Mouse (Mus musculus) lung, embryonic 14.5 days (tissue): Measurements from ENCODE around the gene Gata2. TPM values are rescaled to one million over a fixed set of nuclear protein-coding genes. Genes with fewer than 3 reads are reported as not detected.

ENCODE experiments used
- ATAC-seq: fragments of 200-750 bp; cut with Nextera tagmentation; 2 replicates; pipeline ENCODE4 v1.8.0; 2017; ENCODE audit warnings: mild to moderate bottlenecking, moderate TSS enrichment, moderate library complexity; ENCODE audit not compliant: insufficient read depth
- DNase-seq: peaks from one replicate; pipeline ENCODE4 v3.0.0-alpha.2; 2015
- H3K27ac ChIP-seq: fragments of 300-500 bp; sonication (generic); 2 replicates; pipeline ENCODE4 v1.5.1; 2014; ENCODE audit warnings: low read depth, mild to moderate bottlenecking, moderate library complexity
- H3K27me3 ChIP-seq: fragments of 300-500 bp; sonication (generic); 2 replicates; pipeline ENCODE4 v1.6.1; 2014; ENCODE audit warnings: low read length, control low read depth; ENCODE audit not compliant: insufficient read depth
- H3K36me3 ChIP-seq: fragments of 300-500 bp; sonication (generic); 2 replicates; pipeline ENCODE4 v1.6.1; 2014; ENCODE audit warnings: control low read depth; ENCODE audit not compliant: insufficient read depth
- H3K4me1 ChIP-seq: fragments of 300-500 bp; sonication (generic); 2 replicates; pipeline ENCODE4 v1.6.1; 2014; ENCODE audit warnings: antibody characterized with exemption, control low read depth; ENCODE audit not compliant: insufficient read depth
- H3K4me2 ChIP-seq: fragments of 300-500 bp; sonication (generic); 2 replicates; pipeline ENCODE4 v1.6.1; 2014; ENCODE audit warnings: mild to moderate bottlenecking
- H3K4me3 ChIP-seq: fragments of 300-500 bp; sonication (generic); 2 replicates; pipeline ENCODE4 v1.5.1; 2014; ENCODE audit warnings: low read depth, low read length
- H3K9ac ChIP-seq: fragments of 300-500 bp; sonication (generic); 2 replicates; pipeline ENCODE4 v1.6.1; 2014
- H3K9me3 ChIP-seq: fragments of 300-500 bp; sonication (generic); 2 replicates; pipeline ENCODE4 v1.6.1; 2016; ENCODE audit warnings: low read depth, low read length, control low read depth
- CTCF ChIP-seq: IDR thresholded peaks from 2 replicates; pipeline ENCODE4 v1.5.1; 2016; ENCODE audit warnings: antibody characterized with exemption, low read depth
- WGBS: fragments of 180-500 bp; shearing (Covaris S2); extraction: QIAGEN DNeasy Blood & Tissue Kit; methylation state at CpG from one replicate; pipeline ENCODE4 v1.1.7; 2014; 5-methylcytosine and 5-hydroxymethylcytosine counted together
- polyA plus RNA-seq: library from polyadenylated mRNA; unstranded; fragments of >200 nt; fragmentation: Nextera tagmentation; extraction: Ambion mirVana; gene quantifications from 2 replicates; pipeline ENCODE4 v1.2.1, GENCODE M21; 2014

The Gata2 gene
- polyA plus RNA-seq, 1 experiment from 2014 or later = 14.6 TPM

- no peaks in the 10 kb centered on the region for H3K9me3 ChIP-seq
- H3K27ac ChIP-seq = no peak overlapping the region
- H3K9ac ChIP-seq = no peak overlapping the region
- no peaks in the 10 kb centered on the region for H3K36me3 ChIP-seq
- no peak overlapping the region for H3K4me2 ChIP-seq
- 69% methylated on average over 5 of the region's 5 CpGs for WGBS
- ATAC-seq = no peak
- no peak overlapping the region for H3K4me3 ChIP-seq
- no peak for TF ChIP-seq CTCF
- H3K4me1 ChIP-seq = no peaks in the 10 kb centered on the region
- no peaks in the 10 kb centered on the region for H3K27me3 ChIP-seq
- no peak for DNase-seq
Observed at GRCm38 (mm10) chr6:88158790-88159189, 34.9 kb upstream of the Gata2 start.

GRCm38 (mm10) chr6:88166054-88166453, 27.6 kb upstream of the Gata2 start:
- H3K4me1 ChIP-seq = no peaks in the 10 kb centered on the region
- no peak overlapping the region for H3K27ac ChIP-seq
- H3K4me2 ChIP-seq = no peak overlapping the region
- H3K4me3 ChIP-seq = no peak overlapping the region
- 94% methylated on average over 9 of the region's 9 CpGs for WGBS
- no peak for ATAC-seq
- H3K36me3 ChIP-seq = no peaks in the 10 kb centered on the region
- no peak for TF ChIP-seq CTCF
- no peak overlapping the region for H3K9ac ChIP-seq
- H3K9me3 ChIP-seq = no peaks in the 10 kb centered on the region
- H3K27me3 ChIP-seq = no peaks in the 10 kb centered on the region
- no peak for DNase-seq

GRCm38 (mm10) chr6:88174191-88174590, 19.5 kb upstream of the Gata2 start:
- TF ChIP-seq CTCF = no peak
- DNase-seq (no peak), ATAC-seq (no peak)
- Histone ChIP-seq H3K4me1 (no peaks in the 10 kb centered on the region), H3K4me2 (no peak overlapping the region), H3K4me3 (no peak overlapping the region), H3K9ac (no peak overlapping the region), H3K36me3 (no peaks in the 10 kb centered on the region), H3K27ac (no peak overlapping the region), H3K9me3 (no peaks in the 10 kb centered on the region), H3K27me3 (no peaks in the 10 kb centered on the region)
- 86% methylated on average over 3 of the region's 3 CpGs for WGBS

- Histone ChIP-seq H3K4me2 (no peak overlapping the region), H3K4me1 (no peaks in the 10 kb centered on the region), H3K4me3 (no peak overlapping the region), H3K9ac (no peak overlapping the region), H3K9me3 (no peaks in the 10 kb centered on the region), H3K27me3 (no peaks in the 10 kb centered on the region), H3K36me3 (no peaks in the 10 kb centered on the region), H3K27ac (no peak overlapping the region)
- 87% methylated on average over 2 of the region's 2 CpGs for WGBS
- DNase-seq = no peak
- ATAC-seq = no peak
- no peak for TF ChIP-seq CTCF
Observed at GRCm38 (mm10) chr6:88174676-88175075, 19.0 kb upstream of the Gata2 start.

- Histone ChIP-seq H3K4me1 (no peaks in the 10 kb centered on the region), H3K9ac (no peak overlapping the region), H3K4me2 (no peak overlapping the region), H3K4me3 (no peak overlapping the region), H3K9me3 (no peaks in the 10 kb centered on the region), H3K27me3 (peaks cover 18% of the 10 kb centered on the region), H3K36me3 (no peaks in the 10 kb centered on the region), H3K27ac (no peak overlapping the region)
- no peak for DNase-seq
- ATAC-seq = no peak
- no peak for TF ChIP-seq CTCF
- WGBS = 68% methylated on average over 4 of the region's 4 CpGs
Observed at GRCm38 (mm10) chr6:88184671-88185070, 9.0 kb upstream of the Gata2 start.

- 71% methylated on average over 6 of the region's 6 CpGs for WGBS
- ATAC-seq = no peak
Observed at GRCm38 (mm10) chr6:88188148-88188547, 5.5 kb upstream of the Gata2 start.

GRCm38 (mm10) chr6:88189312-88190042, 4.2 kb upstream of the Gata2 start:
- 1% methylated on average over 56 of the region's 56 CpGs for WGBS
- peak overlapping the region; percentile 82 for H3K4me2 ChIP-seq
- H3K4me3 ChIP-seq = peak overlapping the region; percentile 53
- ATAC-seq (peak; percentile 69), DNase-seq (peak; percentile 79)
- H3K36me3 ChIP-seq = no peaks in the 10 kb centered on the region
- H3K9ac ChIP-seq = no peak overlapping the region; the same call in 1 of the 2 replicates
- TF ChIP-seq CTCF = peak; percentile 69
- peaks cover 66% of the 10 kb centered on the region for H3K27me3 ChIP-seq
- H3K9me3 ChIP-seq = no peaks in the 10 kb centered on the region
- H3K4me1 ChIP-seq = no peaks in the 10 kb centered on the region
- H3K27ac ChIP-seq = no peak overlapping the region

More at GRCm38 (mm10) chr6:88188148-88188547, 5.5 kb upstream of the Gata2 start:
- no peak overlapping the region for H3K4me3 ChIP-seq
- no peaks in the 10 kb centered on the region for H3K4me1 ChIP-seq
- H3K27ac ChIP-seq = no peak overlapping the region
- H3K27me3 ChIP-seq = peaks cover 53% of the 10 kb centered on the region
- no peak for TF ChIP-seq CTCF
- no peak for DNase-seq
- H3K9me3 ChIP-seq = no peaks in the 10 kb centered on the region
- no peak overlapping the region for H3K9ac ChIP-seq
- H3K4me2 ChIP-seq = no peak overlapping the region
- H3K36me3 ChIP-seq = no peaks in the 10 kb centered on the region

GRCm38 (mm10) chr6:88190043-88190309, 3.7 kb upstream of the Gata2 start:
- peak; percentile 7; the same call in 1 of the 2 replicates for ATAC-seq
- no peak overlapping the region for H3K27ac ChIP-seq
- TF ChIP-seq CTCF = no peak
- no peaks in the 10 kb centered on the region for H3K9me3 ChIP-seq
- H3K27me3 ChIP-seq = peaks cover 71% of the 10 kb centered on the region
- no peak overlapping the region; the same call in 1 of the 2 replicates for H3K9ac ChIP-seq
- DNase-seq = no peak
- H3K36me3 ChIP-seq = no peaks in the 10 kb centered on the region
- 2% methylated on average over 13 of the region's 13 CpGs for WGBS
- no peaks in the 10 kb centered on the region for H3K4me1 ChIP-seq
- peak overlapping the region; percentile 53 for H3K4me3 ChIP-seq
- H3K4me2 ChIP-seq = peak overlapping the region; percentile 82
